Comparison of ENCODE assay signal across 7 mouse cellular contexts in genomic region chr19:5511074-5511632, GRCm38 (mm10). TPM values are rescaled to one million over a fixed set of nuclear protein-coding genes. Genes with fewer than 3 reads are reported as not detected.
DNase-seq lines count a peak whose midpoint lies in the region; ATAC-seq and TF ChIP-seq lines count a peak whose summit lies in the region.

No protein-coding gene starts in this region.

- no peak for TF ChIP-seq CTCF in testis, adult 2 months (IDR thresholded peaks at IDR 0.05; ENCODE audit: control insufficient read depth, insufficient read depth, insufficient replicate concordance, low read depth, low read length)

- peak overlapping the region; percentile 89 for H3K27ac ChIP-seq in testis, adult 2 months (ENCODE audit: control insufficient read depth, insufficient read depth, low read depth, low read length)
- no peak overlapping the region for H3K27ac ChIP-seq in forebrain, embryonic 11.5 days (ENCODE audit: low read depth, low read length)

- no peaks in the 10 kb centered on the region for H3K36me3 ChIP-seq in testis, adult 2 months (ENCODE audit: control insufficient read depth, insufficient read depth, low read length)
- no peaks in the 10 kb centered on the region for H3K36me3 ChIP-seq in forebrain, embryonic 11.5 days (ENCODE audit: control insufficient read depth, insufficient read depth, low read length)

- WGBS in forebrain, embryonic 11.5 days, result 49% methylated on average over 14 of the region's 15 CpGs

- peak overlapping the region; percentile 68 for H3K9ac ChIP-seq in forebrain, embryonic 11.5 days (ENCODE audit: low read length)

- no peaks in the 10 kb centered on the region for H3K27me3 ChIP-seq in testis, adult 2 months (ENCODE audit: control insufficient read depth, insufficient read depth, low read length)
- H3K27me3 ChIP-seq in forebrain, embryonic 11.5 days (ENCODE audit: control insufficient read depth, insufficient read depth, low read length), result no peaks in the 10 kb centered on the region

- peak overlapping the region; percentile 71 for H3K4me2 ChIP-seq in forebrain, embryonic 11.5 days (ENCODE audit: low read depth, low read length, severe bottlenecking)

- H3K9me3 ChIP-seq in forebrain, embryonic 11.5 days (ENCODE audit: control insufficient read depth, low read length), result no peaks in the 10 kb centered on the region; the same call in 1 of the 2 replicates

- ATAC-seq in forebrain, embryonic 11.5 days (replicated peaks; ENCODE audit: low FRiP score), result peak; percentile 18; the same call in 1 of the 2 replicates

- TF ChIP-seq POLR2A in testis, adult 2 months (IDR thresholded peaks at IDR 0.05; ENCODE audit: control insufficient read depth, low read depth, low read length), result no peak

- peak overlapping the region; percentile 92 for H3K4me3 ChIP-seq in testis, adult 2 months (ENCODE audit: control insufficient read depth, low read depth, low read length)
- peak overlapping the region; percentile 42 for H3K4me3 ChIP-seq in forebrain, embryonic 11.5 days (ENCODE audit: low read depth, low read length)

- H3K4me1 ChIP-seq in testis, adult 2 months (ENCODE audit: control insufficient read depth, insufficient read depth, low read length), result peaks cover 15% of the 10 kb centered on the region
- peaks cover 6% of the 10 kb centered on the region for H3K4me1 ChIP-seq in forebrain, embryonic 11.5 days (replicated peaks; ENCODE audit: control insufficient read depth, insufficient read depth, low read length)

- no peak for DNase-seq in testis, postnatal 10 days (ENCODE audit: low spot score)
- no peak for DNase-seq in forebrain, embryonic 11.5 days (ENCODE audit: low spot score)
- peak; percentile 32 for DNase-seq in liver
- no peak for DNase-seq in frontal cortex, adult 2 months (ENCODE audit: extremely low spot score in 1 of 2, low spot score in 1 of 2)
- DNase-seq in left cerebral cortex, adult 18-20 months (ENCODE audit: low spot score in 2 of 2), result no peak
- DNase-seq in spleen, postnatal 36 days (ENCODE audit: low spot score in 2 of 2), result no peak

RNA-seq across cellular contexts. Expression of gene Snx32, which starts 0.8 kb away (rescaled TPM):
- 11.0 and 12.7 TPM in 2 replicates for polyA plus RNA-seq in testis, adult 2 months (2012; rRNA removed)
- polyA plus RNA-seq in forebrain, embryonic 11.5 days (2014; fragmentation: Nextera tagmentation; extraction: Ambion mirVana), result 15.9 and 19.5 TPM in 2 replicates
- polyA plus RNA-seq in frontal cortex, adult 2 months (2012; rRNA removed), result 152 and 164 TPM in 2 replicates
- 10 to 100 TPM; 88.3 TPM for total RNA-seq in left cerebral cortex, adult 18-20 months (2021)

RNA-seq across cellular contexts. Expression of gene 1700020D05Rik, which starts 7.6 kb away (rescaled TPM):
- polyA plus RNA-seq in testis, adult 2 months (2012; rRNA removed), result 289 and 311 TPM in 2 replicates
- not detected in 2 replicates for polyA plus RNA-seq in forebrain, embryonic 11.5 days (2014; fragmentation: Nextera tagmentation; extraction: Ambion mirVana)
- polyA plus RNA-seq in frontal cortex, adult 2 months (2012; rRNA removed), result 5.4 and 5.9 TPM in 2 replicates
- 1 to 10 TPM; 5.3 to 6.7 TPM for total RNA-seq in left cerebral cortex, adult 18-20 months (2021)

RNA-seq across cellular contexts. Expression of gene Cfl1, which starts 20.9 kb away (rescaled TPM):
- polyA plus RNA-seq in testis, adult 2 months (2012; rRNA removed), result 225 and 243 TPM in 2 replicates
- polyA plus RNA-seq in forebrain, embryonic 11.5 days (2014; fragmentation: Nextera tagmentation; extraction: Ambion mirVana), result 3,238 and 3,452 TPM in 2 replicates
- polyA plus RNA-seq in frontal cortex, adult 2 months (2012; rRNA removed), result 1,335 and 1,444 TPM in 2 replicates
- 1,000 to 10,000 TPM; 1,316 to 1,327 TPM for total RNA-seq in left cerebral cortex, adult 18-20 months (2021)

RNA-seq across cellular contexts. Expression of gene Mus81, which starts 23.0 kb away (rescaled TPM):
- 55.3 and 69.7 TPM in 2 replicates for polyA plus RNA-seq in testis, adult 2 months (2012; rRNA removed)
- polyA plus RNA-seq in forebrain, embryonic 11.5 days (2014; fragmentation: Nextera tagmentation; extraction: Ambion mirVana), result 39.2 and 42.7 TPM in 2 replicates
- polyA plus RNA-seq in frontal cortex, adult 2 months (2012; rRNA removed), result 42.4 TPM in 2 replicates
- total RNA-seq in left cerebral cortex, adult 18-20 months (2021), result 10 to 100 TPM; 28.0 to 33.9 TPM

RNA-seq across cellular contexts. Expression of gene Efemp2, which starts 37.4 kb away (rescaled TPM):
- polyA plus RNA-seq in testis, adult 2 months (2012; rRNA removed), result 17.3 and 17.6 TPM in 2 replicates
- 49.1 and 50.4 TPM in 2 replicates for polyA plus RNA-seq in forebrain, embryonic 11.5 days (2014; fragmentation: Nextera tagmentation; extraction: Ambion mirVana)
- polyA plus RNA-seq in frontal cortex, adult 2 months (2012; rRNA removed), result 36.5 and 37.4 TPM in 2 replicates
- 10 to 100 TPM; 12.9 to 15.9 TPM for total RNA-seq in left cerebral cortex, adult 18-20 months (2021)

Comparison
In these comparisons a context has a peak if more than half of its experiments do, and no peak if none do; other contexts are left out.
1. RNA of gene 1700020D05Rik, which starts 7.6 kb away (polyA plus RNA-seq): 289 to 311 TPM in testis, adult 2 months; 5.4 to 5.9 TPM in frontal cortex, adult 2 months and not detected in forebrain, embryonic 11.5 days; every median in the first group is over 10 times any median in the second.